Mouse (Mus musculus) midbrain, embryonic 13.5 days (tissue): ENCODE measurements around the gene Thsd4. TPM values are rescaled to one million over a fixed set of nuclear protein-coding genes. Genes with fewer than 3 reads are reported as not detected.

Source experiments
- ATAC-seq: fragments of 200-750 bp; cut with Nextera tagmentation; 2 replicates; pipeline ENCODE4 v1.8.0; 2017; ENCODE audit warnings: mild to moderate bottlenecking, moderate TSS enrichment, moderate library complexity
- H3K27ac ChIP-seq: fragments of 300-500 bp; sonication (generic); 2 replicates; pipeline ENCODE4 v1.5.1; 2015; ENCODE audit warnings: inconsistent platforms, mild to moderate bottlenecking, moderate library complexity
- H3K27me3 ChIP-seq: fragments of 300-500 bp; sonication (generic); 2 replicates; pipeline ENCODE4 v1.6.1; 2015; ENCODE audit warnings: mild to moderate bottlenecking, inconsistent platforms
- H3K36me3 ChIP-seq: fragments of 300-500 bp; sonication (generic); 2 replicates; pipeline ENCODE4 v1.6.1; 2015; ENCODE audit warnings: mild to moderate bottlenecking, inconsistent platforms
- H3K4me1 ChIP-seq: fragments of 300-500 bp; sonication (generic); replicated peaks from 2 replicates; pipeline ENCODE4 v1.6.1; 2015; ENCODE audit warnings: inconsistent platforms
- H3K4me2 ChIP-seq: fragments of 300-500 bp; sonication (generic); replicated peaks from 2 replicates; pipeline ENCODE4 v1.6.1; 2015; ENCODE audit warnings: moderate library complexity, mild to moderate bottlenecking, inconsistent platforms
- H3K4me3 ChIP-seq: fragments of 300-500 bp; sonication (generic); replicated peaks from 2 replicates; pipeline ENCODE4 v1.5.1; 2015; ENCODE audit warnings: mild to moderate bottlenecking, inconsistent platforms
- H3K9ac ChIP-seq: fragments of 300-500 bp; sonication (generic); replicated peaks from 2 replicates; pipeline ENCODE4 v1.6.1; 2015; ENCODE audit warnings: mild to moderate bottlenecking, inconsistent platforms
- H3K9me3 ChIP-seq: fragments of 300-500 bp; sonication (generic); 2 replicates; pipeline ENCODE4 v1.6.1; 2016; ENCODE audit warnings: mild to moderate bottlenecking, inconsistent platforms
- WGBS: fragments of 180-500 bp; shearing (Covaris S2); methylation state at CpG from one replicate; pipeline ENCODE4 v1.1.7; 2015; 5-methylcytosine and 5-hydroxymethylcytosine counted together
- polyA plus RNA-seq: library from polyadenylated mRNA; unstranded; fragments of >200 nt; fragmentation: Nextera tagmentation; extraction: Ambion mirVana; gene quantifications from 2 replicates; pipeline ENCODE4 v1.2.1, GENCODE M21; 2015

The Thsd4 gene
- polyA plus RNA-seq, 1 experiment from 2014 or later, result 8.0 TPM

DNA sequence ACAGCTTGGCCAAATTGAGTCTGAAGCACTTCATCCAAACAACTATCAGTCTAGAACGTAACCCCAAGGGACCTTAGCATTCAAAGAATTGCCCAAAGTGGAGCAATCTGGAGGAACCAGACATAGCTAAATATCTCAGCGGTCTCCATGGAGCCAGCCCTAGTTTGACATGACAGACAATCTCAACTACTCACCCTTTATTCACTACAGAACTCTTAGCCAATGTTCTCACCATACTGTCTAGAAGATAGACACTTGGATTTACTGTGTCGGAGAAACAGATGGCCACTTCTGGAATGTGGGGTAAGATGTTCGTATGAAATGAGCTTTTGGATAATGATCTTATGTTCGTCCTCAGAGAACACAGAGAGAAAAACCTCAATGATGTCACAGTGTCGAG, 415.2 kb downstream of the Thsd4 start:
- no peak overlapping the region for H3K4me3 ChIP-seq
- H3K9ac ChIP-seq, result no peak overlapping the region
- H3K27me3 ChIP-seq, result no peaks in the 10 kb centered on the region
- no peaks in the 10 kb centered on the region for H3K4me1 ChIP-seq
- no peak overlapping the region for H3K4me2 ChIP-seq
- WGBS, result 91% methylated on average over 6 of the region's 6 CpGs
- no peak overlapping the region for H3K27ac ChIP-seq
- H3K36me3 ChIP-seq, result no peaks in the 10 kb centered on the region
- ATAC-seq, result no peak
- no peaks in the 10 kb centered on the region for H3K9me3 ChIP-seq

DNA sequence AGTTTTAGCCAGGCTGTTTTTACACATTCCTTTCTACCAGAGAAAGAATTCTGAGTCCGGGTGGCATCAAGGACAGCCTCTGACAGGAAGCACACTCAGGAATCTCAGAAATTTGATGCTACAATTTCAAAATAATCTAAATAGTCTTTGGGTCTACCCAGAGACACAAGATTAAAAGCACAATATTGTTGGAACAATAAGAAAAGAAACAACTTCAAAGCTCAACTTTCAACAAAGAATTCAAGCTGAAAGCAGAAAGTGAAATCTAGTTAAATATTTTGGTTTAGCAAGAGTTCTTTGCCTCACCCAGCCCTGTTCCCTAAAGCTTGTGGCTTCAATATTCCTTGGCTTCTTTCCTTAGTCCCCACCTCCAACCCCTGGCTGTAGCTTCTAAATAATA, 415.7 kb downstream of the Thsd4 start:
- H3K9me3 ChIP-seq, result no peaks in the 10 kb centered on the region
- no peak overlapping the region for H3K4me2 ChIP-seq
- ATAC-seq, result no peak
- no peak overlapping the region for H3K27ac ChIP-seq
- H3K9ac ChIP-seq, result no peak overlapping the region
- no peaks in the 10 kb centered on the region for H3K27me3 ChIP-seq
- no peaks in the 10 kb centered on the region for H3K36me3 ChIP-seq
- no peak overlapping the region for H3K4me3 ChIP-seq
- H3K4me1 ChIP-seq, result no peaks in the 10 kb centered on the region
- WGBS, result 70% methylated on average over 1 of the region's 1 CpGs

DNA sequence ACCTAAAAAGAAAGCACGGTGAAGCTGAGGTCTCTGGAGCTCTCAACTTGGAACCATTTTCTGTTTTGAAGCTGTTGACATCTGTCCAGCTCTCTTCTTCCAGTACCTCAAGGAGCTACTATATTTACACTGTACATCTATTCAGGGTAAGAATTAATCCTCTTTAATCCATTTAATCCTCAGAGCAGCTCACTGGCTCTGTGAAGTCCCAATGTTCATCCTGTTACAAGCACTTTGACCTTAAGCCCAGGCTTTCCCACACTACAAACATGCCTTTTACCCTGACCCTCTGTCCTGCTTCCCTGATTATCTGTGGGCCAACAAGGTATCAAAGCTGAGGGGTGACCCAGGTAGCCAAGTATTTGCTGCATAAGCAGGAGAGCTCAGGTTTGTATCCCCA, 427.6 kb downstream of the Thsd4 start:
- Histone ChIP-seq H3K9ac (no peak overlapping the region), H3K4me3 (no peak overlapping the region), H3K4me1 (peaks cover 6% of the 10 kb centered on the region; the same call in 1 of the 2 replicates), H3K27me3 (no peaks in the 10 kb centered on the region), H3K36me3 (no peaks in the 10 kb centered on the region), H3K27ac (no peak overlapping the region), H3K9me3 (no peaks in the 10 kb centered on the region), H3K4me2 (no peak overlapping the region)
- WGBS, result 31% methylated on average over 1 of the region's 1 CpGs
- ATAC-seq, result no peak

- H3K9me3 ChIP-seq, result no peaks in the 10 kb centered on the region
- H3K9ac ChIP-seq, result no peak overlapping the region
- H3K4me3 ChIP-seq, result no peak overlapping the region
- no peak overlapping the region for H3K4me2 ChIP-seq
- no peaks in the 10 kb centered on the region for H3K36me3 ChIP-seq
- H3K27ac ChIP-seq, result no peak overlapping the region
- WGBS, result 57% methylated on average over 5 of the region's 5 CpGs
- no peak for ATAC-seq
- no peaks in the 10 kb centered on the region for H3K27me3 ChIP-seq
- peaks cover 6% of the 10 kb centered on the region; the same call in 1 of the 2 replicates for H3K4me1 ChIP-seq
These were observed 429.4 kb downstream of the Thsd4 start for GRCm38 (mm10) chr9:60092428-60092827.

GRCm38 (mm10) chr9:60089441-60089840, 432.4 kb downstream of the Thsd4 start:
- 90% methylated on average over 4 of the region's 4 CpGs for WGBS
- Histone ChIP-seq H3K27me3 (no peaks in the 10 kb centered on the region), H3K4me2 (no peak overlapping the region), H3K9ac (no peak overlapping the region), H3K4me1 (peaks cover 6% of the 10 kb centered on the region; the same call in 1 of the 2 replicates), H3K9me3 (no peaks in the 10 kb centered on the region), H3K27ac (no peak overlapping the region), H3K4me3 (no peak overlapping the region), H3K36me3 (no peaks in the 10 kb centered on the region)
- ATAC-seq, result no peak

DNA sequence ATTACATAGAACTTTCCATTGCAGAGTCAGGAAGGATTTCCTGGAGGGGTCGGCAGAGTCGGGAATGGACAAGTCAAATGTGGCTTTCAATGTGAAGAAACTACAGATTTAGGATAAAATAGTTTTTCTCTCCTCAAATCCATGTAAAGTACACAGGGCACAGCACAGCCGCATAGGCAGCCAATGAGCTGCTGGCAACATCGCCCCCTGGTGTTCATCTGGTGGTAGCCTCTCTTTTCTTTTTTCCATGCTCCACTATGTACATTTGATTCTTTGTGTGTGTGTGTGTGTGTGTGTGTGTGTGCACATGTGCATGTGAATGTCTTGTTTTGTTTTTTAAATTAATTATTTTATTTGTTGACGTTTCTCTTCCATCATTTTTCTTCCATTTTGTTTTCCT, 433.7 kb downstream of the Thsd4 start:
- no peak for ATAC-seq
- H3K4me1 ChIP-seq, result no peaks in the 10 kb centered on the region; the same call in 1 of the 2 replicates
- H3K9ac ChIP-seq, result no peak overlapping the region
- H3K4me3 ChIP-seq, result no peak overlapping the region
- H3K27me3 ChIP-seq, result no peaks in the 10 kb centered on the region
- no peaks in the 10 kb centered on the region for H3K36me3 ChIP-seq
- 52% methylated on average over 5 of the region's 5 CpGs for WGBS
- H3K9me3 ChIP-seq, result no peaks in the 10 kb centered on the region
- no peak overlapping the region for H3K4me2 ChIP-seq
- no peak overlapping the region for H3K27ac ChIP-seq

DNA sequence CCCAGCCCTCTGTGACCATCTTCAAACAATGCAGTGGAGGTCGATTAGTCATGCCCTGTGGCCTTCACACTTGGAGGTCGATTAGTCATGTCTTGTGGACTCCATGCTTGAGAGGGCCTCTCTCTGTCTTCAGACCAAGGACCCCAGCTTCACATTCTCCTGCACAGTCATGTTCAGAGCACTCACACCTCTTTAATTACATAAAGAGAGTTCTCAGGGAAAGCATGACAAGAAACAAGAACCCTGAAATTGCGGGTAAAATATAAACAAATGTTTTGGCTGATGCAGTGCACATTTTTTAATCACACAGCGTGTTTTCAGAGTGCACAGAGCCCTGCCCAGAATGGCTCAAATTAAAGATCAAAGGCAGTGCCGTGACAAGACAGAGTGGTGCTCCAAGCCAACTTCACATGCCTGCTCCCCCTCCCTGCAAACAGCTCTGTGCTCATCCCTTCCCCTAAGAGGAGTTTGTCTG, 439.7 kb downstream of the Thsd4 start:
- H3K36me3 ChIP-seq, result no peaks in the 10 kb centered on the region
- H3K27ac ChIP-seq, result no peak overlapping the region
- H3K9ac ChIP-seq, result no peak overlapping the region
- H3K4me3 ChIP-seq, result no peak overlapping the region
- H3K4me1 ChIP-seq, result peaks cover 11% of the 10 kb centered on the region
- 19% methylated on average over 5 of the region's 5 CpGs for WGBS
- no peak overlapping the region for H3K4me2 ChIP-seq
- no peaks in the 10 kb centered on the region for H3K27me3 ChIP-seq
- no peak for ATAC-seq
- H3K9me3 ChIP-seq, result no peaks in the 10 kb centered on the region

DNA sequence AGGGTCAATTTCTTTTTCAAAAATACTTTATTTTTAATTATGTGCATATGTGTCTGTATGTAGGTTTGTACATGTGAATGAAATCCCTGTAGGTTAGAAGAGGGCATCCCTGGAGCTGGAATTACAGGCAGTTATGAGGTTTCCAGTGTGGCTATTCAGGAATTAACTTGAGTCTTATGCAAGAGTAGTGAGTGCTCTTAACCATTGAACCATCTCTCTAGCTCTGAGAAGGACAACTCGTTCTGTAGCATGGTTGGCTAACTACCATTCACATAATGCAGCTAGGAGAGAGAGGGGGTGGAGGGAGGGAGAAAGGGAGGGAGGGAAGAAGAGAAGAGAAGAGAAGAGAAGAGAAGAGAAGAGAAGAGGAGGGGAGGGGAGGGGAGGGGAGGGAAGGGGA, 444.1 kb downstream of the Thsd4 start:
- no peak overlapping the region for H3K27ac ChIP-seq
- H3K36me3 ChIP-seq, result no peaks in the 10 kb centered on the region
- no peak overlapping the region for H3K9ac ChIP-seq
- no peak for ATAC-seq
- peaks cover 14% of the 10 kb centered on the region for H3K4me1 ChIP-seq
- H3K27me3 ChIP-seq, result no peaks in the 10 kb centered on the region
- WGBS, result 45% methylated on average over 1 of the region's 1 CpGs
- H3K4me2 ChIP-seq, result no peak overlapping the region
- H3K9me3 ChIP-seq, result no peaks in the 10 kb centered on the region
- no peak overlapping the region for H3K4me3 ChIP-seq

DNA sequence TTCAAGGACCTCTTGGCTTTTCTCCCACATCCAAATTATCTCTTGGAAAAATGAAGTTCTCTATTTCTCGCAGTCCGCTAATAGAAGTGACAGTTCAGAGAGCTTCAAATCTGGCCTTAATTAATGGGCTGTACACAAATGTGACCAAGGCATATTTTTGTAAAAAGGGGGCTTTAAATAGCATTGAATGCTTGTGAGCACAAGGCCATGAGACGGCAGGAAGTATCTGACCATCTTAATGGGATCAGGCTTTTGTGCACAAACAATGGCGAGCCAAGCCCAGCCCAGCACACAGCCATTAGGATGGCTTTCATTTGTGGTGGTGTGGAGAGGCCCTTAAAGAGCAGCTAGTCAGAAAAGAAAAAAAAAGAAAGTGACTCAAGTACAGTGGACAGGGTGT, 445.4 kb downstream of the Thsd4 start:
- Histone ChIP-seq H3K9ac (no peak overlapping the region), H3K4me3 (no peak overlapping the region)

GRCm38 (mm10) chr9:60071620-60072263, 450.1 kb downstream of the Thsd4 start:
- ATAC-seq, result no peak
- H3K4me1 ChIP-seq, result peaks cover 16% of the 10 kb centered on the region
- no peak overlapping the region for H3K4me2 ChIP-seq
- H3K27ac ChIP-seq, result no peak overlapping the region
- no peak overlapping the region for H3K4me3 ChIP-seq
- no peak overlapping the region for H3K9ac ChIP-seq
- 25% methylated on average over 5 of the region's 5 CpGs for WGBS
- no peaks in the 10 kb centered on the region for H3K9me3 ChIP-seq
- H3K36me3 ChIP-seq, result no peaks in the 10 kb centered on the region
- no peaks in the 10 kb centered on the region for H3K27me3 ChIP-seq

More for the DNA sequence above, 445.4 kb downstream of the Thsd4 start:
- Histone ChIP-seq H3K9me3 (no peaks in the 10 kb centered on the region), H3K36me3 (no peaks in the 10 kb centered on the region), H3K4me2 (no peak overlapping the region), H3K27ac (no peak overlapping the region), H3K27me3 (no peaks in the 10 kb centered on the region), H3K4me1 (peaks cover 16% of the 10 kb centered on the region)
- ATAC-seq, result no peak
- 31% methylated on average over 4 of the region's 4 CpGs for WGBS

GRCm38 (mm10) chr9:60067241-60067640, 454.6 kb downstream of the Thsd4 start:
- no peaks in the 10 kb centered on the region for H3K9me3 ChIP-seq
- no peak overlapping the region for H3K4me2 ChIP-seq
- H3K9ac ChIP-seq, result no peak overlapping the region
- no peaks in the 10 kb centered on the region for H3K27me3 ChIP-seq
- H3K27ac ChIP-seq, result no peak overlapping the region
- H3K36me3 ChIP-seq, result no peaks in the 10 kb centered on the region
- ATAC-seq, result no peak
- 94% methylated on average over 8 of the region's 8 CpGs for WGBS
- H3K4me3 ChIP-seq, result no peak overlapping the region
- H3K4me1 ChIP-seq, result peaks cover 8% of the 10 kb centered on the region

- no peak overlapping the region for H3K9ac ChIP-seq
- H3K27ac ChIP-seq, result no peak overlapping the region
- H3K27me3 ChIP-seq, result no peaks in the 10 kb centered on the region
- H3K4me2 ChIP-seq, result no peak overlapping the region
- no peak overlapping the region for H3K4me3 ChIP-seq
- no peaks in the 10 kb centered on the region for H3K9me3 ChIP-seq
- WGBS, result 87% methylated on average over 4 of the region's 4 CpGs
- H3K36me3 ChIP-seq, result no peaks in the 10 kb centered on the region
- no peaks in the 10 kb centered on the region for H3K4me1 ChIP-seq
- no peak for ATAC-seq
These were observed 456.7 kb downstream of the Thsd4 start for GRCm38 (mm10) chr9:60065184-60065583.

GRCm38 (mm10) chr9:60063191-60063720, 458.6 kb downstream of the Thsd4 start:
- H3K27ac ChIP-seq, result no peak overlapping the region
- H3K9ac ChIP-seq, result no peak overlapping the region
- ATAC-seq, result no peak
- H3K36me3 ChIP-seq, result no peaks in the 10 kb centered on the region
- WGBS, result 91% methylated on average over 4 of the region's 4 CpGs
- H3K4me1 ChIP-seq, result no peaks in the 10 kb centered on the region
- H3K9me3 ChIP-seq, result no peaks in the 10 kb centered on the region
- H3K4me3 ChIP-seq, result no peak overlapping the region
- no peak overlapping the region for H3K4me2 ChIP-seq
- H3K27me3 ChIP-seq, result no peaks in the 10 kb centered on the region
